Mouse (Mus musculus) ES-E14 (cell line): ENCODE measurements at regions not wholly inside any gene's neighbourhood (a gene's known extent, or its start where the extent isn't known, plus 50 kb on each side); places are given as distances from the start of the nearest gene placed in this dataset.

ENCODE experiments used
- CHD2 ChIP-seq: IDR thresholded peaks from 2 replicates; pipeline ENCODE4 v1.6.1; 2014; ENCODE audit warnings: mild to moderate bottlenecking, low read depth, low read length, inconsistent platforms
- HCFC1 ChIP-seq: IDR thresholded peaks from 2 replicates; pipeline ENCODE4 v1.6.1; 2012; ENCODE audit warnings: low read length, inconsistent platforms, borderline replicate concordance; ENCODE audit not compliant: insufficient read depth
- MAFK ChIP-seq: IDR thresholded peaks from 2 replicates; pipeline ENCODE4 v1.6.1; 2014; ENCODE audit warnings: mild to moderate bottlenecking, low read depth, low read length, inconsistent platforms; ENCODE audit not compliant: insufficient read depth
- ZC3H11A ChIP-seq: IDR thresholded peaks from 2 replicates; pipeline ENCODE4 v1.6.1; 2012; ENCODE audit warnings: low read depth, mild to moderate bottlenecking, inconsistent platforms, low read length, borderline replicate concordance
- ZNF384 ChIP-seq: IDR thresholded peaks from 2 replicates; pipeline ENCODE4 v1.6.1; 2012; ENCODE audit warnings: low read depth, low read length, inconsistent platforms

- TF ChIP-seq MAFK (no peak), ZC3H11A (peak; percentile 30; the same call in 1 of the 2 replicates), CHD2 (no peak), ZNF384 (no peak), HCFC1 (no peak)
These were observed 159.6 kb upstream of the G2e3 start for GRCm38 (mm10) chr12:51188229-51188628.
